Mouse (Mus musculus) hindbrain, embryonic 16.5 days (tissue): ENCODE data around the gene Ankdd1b. TPM values are rescaled to one million over a fixed set of nuclear protein-coding genes. Genes with fewer than 3 reads are reported as not detected.

ENCODE experiments used
- ATAC-seq: fragments of 200-750 bp; cut with Nextera tagmentation; 2 replicates; pipeline ENCODE4 v1.8.0; 2017; ENCODE audit warnings: moderate TSS enrichment, moderate library complexity
- H3K27ac ChIP-seq: fragments of 300-500 bp; sonication (generic); 2 replicates; pipeline ENCODE4 v1.5.1; 2014; ENCODE audit warnings: low read depth, mild to moderate bottlenecking, control low read depth, low read length, moderate library complexity
- H3K27me3 ChIP-seq: fragments of 300-500 bp; sonication (generic); replicated peaks from 2 replicates; pipeline ENCODE4 v1.6.1; 2014; ENCODE audit warnings: low read length; ENCODE audit not compliant: control insufficient read depth, insufficient read depth
- H3K36me3 ChIP-seq: fragments of 300-500 bp; sonication (generic); 2 replicates; pipeline ENCODE4 v1.6.1; 2014; ENCODE audit warnings: mild to moderate bottlenecking, low read length, moderate library complexity, mixed read lengths; ENCODE audit not compliant: control insufficient read depth, insufficient read depth
- H3K4me1 ChIP-seq: fragments of 300-500 bp; sonication (generic); 2 replicates; pipeline ENCODE4 v1.6.1; 2014; ENCODE audit warnings: low read depth, low read length; ENCODE audit not compliant: control insufficient read depth, insufficient read depth
- H3K4me2 ChIP-seq: fragments of 300-500 bp; sonication (generic); 2 replicates; pipeline ENCODE4 v1.6.1; 2014; ENCODE audit warnings: mild to moderate bottlenecking, low read length, control low read depth, moderate library complexity
- H3K4me3 ChIP-seq: fragments of 300-500 bp; sonication (generic); 2 replicates; pipeline ENCODE4 v1.5.1; 2014; ENCODE audit warnings: mild to moderate bottlenecking, low read length, control low read depth, moderate library complexity
- H3K9ac ChIP-seq: fragments of 300-500 bp; sonication (generic); 2 replicates; pipeline ENCODE4 v1.6.1; 2014; ENCODE audit warnings: low read depth, mild to moderate bottlenecking, control low read depth, low read length, moderate library complexity
- H3K9me3 ChIP-seq: fragments of 300-500 bp; sonication (generic); 2 replicates; pipeline ENCODE4 v1.6.1; 2014; ENCODE audit warnings: mild to moderate bottlenecking, low read length, moderate library complexity; ENCODE audit not compliant: control insufficient read depth
- WGBS: fragments of 180-500 bp; shearing (Covaris S2); extraction: QIAGEN DNeasy Blood & Tissue Kit; methylation state at CpG from one replicate; pipeline ENCODE4 v1.1.7; 2014; 5-methylcytosine and 5-hydroxymethylcytosine counted together
- polyA plus RNA-seq: library from polyadenylated mRNA; unstranded; fragments of >200 nt; fragmentation: Nextera tagmentation; extraction: Ambion mirVana; gene quantifications from 2 replicates; pipeline ENCODE4 v1.2.1, GENCODE M21; 2015

The Ankdd1b gene
- polyA plus RNA-seq, 1 experiment from 2014 or later: 0.55 TPM

DNA sequence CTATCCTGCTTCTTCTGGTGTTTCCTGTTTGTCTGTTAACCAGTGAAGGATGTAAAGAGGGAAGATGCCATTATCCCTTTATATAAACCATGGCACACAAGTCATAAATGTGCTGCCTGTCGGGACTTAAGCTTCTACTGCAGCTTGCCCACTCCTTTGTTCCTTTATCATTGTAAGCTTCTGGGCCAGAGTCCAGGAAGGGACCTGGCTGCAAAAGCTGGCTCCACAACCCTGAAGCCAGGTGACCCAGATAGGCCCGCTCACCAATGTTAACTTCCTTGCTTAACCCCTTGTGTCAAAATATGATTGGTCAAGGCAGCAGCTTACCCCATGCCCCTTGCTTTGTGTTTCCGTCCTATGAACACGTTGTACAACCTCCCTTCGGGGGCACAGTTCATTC, 42.5 kb downstream of the Ankdd1b start:
- Histone ChIP-seq H3K9me3 (no peaks in the 10 kb centered on the region), H3K27ac (no peak overlapping the region), H3K9ac (no peak overlapping the region), H3K4me1 (no peaks in the 10 kb centered on the region), H3K4me2 (no peak overlapping the region), H3K36me3 (no peaks in the 10 kb centered on the region), H3K27me3 (no peaks in the 10 kb centered on the region), H3K4me3 (no peak overlapping the region)
- 84% methylated on average over 5 of the region's 5 CpGs for WGBS
- ATAC-seq: no peak

DNA sequence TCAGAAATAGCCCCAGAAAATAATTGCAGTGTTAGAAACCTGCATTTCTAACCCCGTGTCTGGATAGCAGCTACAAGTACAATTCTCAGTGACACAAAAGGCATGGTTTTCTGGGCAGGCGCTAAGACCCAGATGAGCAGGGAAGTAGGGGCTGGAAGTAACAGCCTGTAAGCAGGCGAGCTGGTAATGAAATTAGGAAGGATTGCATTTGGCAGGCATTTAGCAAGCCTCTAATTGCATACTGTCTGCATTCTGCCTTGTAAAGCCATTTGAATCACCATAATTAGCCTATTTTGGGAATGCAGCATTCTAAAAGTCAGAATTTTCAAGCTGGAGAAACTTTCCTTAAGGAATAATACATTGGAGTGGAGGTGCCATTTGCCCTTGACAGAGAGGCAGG, 45.0 kb downstream of the Ankdd1b start:
- no peak overlapping the region for H3K4me3 ChIP-seq
- H3K4me2 ChIP-seq: no peak overlapping the region
- no peak overlapping the region for H3K27ac ChIP-seq
- H3K4me1 ChIP-seq: no peaks in the 10 kb centered on the region
- ATAC-seq: 0 out of 2 replicates have a peak, but pooled peaks have one; percentile 50
- H3K9me3 ChIP-seq: no peaks in the 10 kb centered on the region
- no peaks in the 10 kb centered on the region for H3K27me3 ChIP-seq
- no peaks in the 10 kb centered on the region for H3K36me3 ChIP-seq
- 47% methylated on average over 3 of the region's 3 CpGs for WGBS
- no peak overlapping the region for H3K9ac ChIP-seq

GRCm38 (mm10) chr13:96424496-96425274, 46.3 kb downstream of the Ankdd1b start:
- no peak overlapping the region for H3K9ac ChIP-seq
- no peak overlapping the region for H3K4me2 ChIP-seq
- WGBS: 94% methylated on average over 12 of the region's 12 CpGs
- H3K27me3 ChIP-seq: no peaks in the 10 kb centered on the region
- H3K9me3 ChIP-seq: no peaks in the 10 kb centered on the region
- H3K4me1 ChIP-seq: no peaks in the 10 kb centered on the region
- no peak overlapping the region for H3K27ac ChIP-seq
- H3K36me3 ChIP-seq: no peaks in the 10 kb centered on the region
- H3K4me3 ChIP-seq: no peak overlapping the region
- no peak for ATAC-seq

DNA sequence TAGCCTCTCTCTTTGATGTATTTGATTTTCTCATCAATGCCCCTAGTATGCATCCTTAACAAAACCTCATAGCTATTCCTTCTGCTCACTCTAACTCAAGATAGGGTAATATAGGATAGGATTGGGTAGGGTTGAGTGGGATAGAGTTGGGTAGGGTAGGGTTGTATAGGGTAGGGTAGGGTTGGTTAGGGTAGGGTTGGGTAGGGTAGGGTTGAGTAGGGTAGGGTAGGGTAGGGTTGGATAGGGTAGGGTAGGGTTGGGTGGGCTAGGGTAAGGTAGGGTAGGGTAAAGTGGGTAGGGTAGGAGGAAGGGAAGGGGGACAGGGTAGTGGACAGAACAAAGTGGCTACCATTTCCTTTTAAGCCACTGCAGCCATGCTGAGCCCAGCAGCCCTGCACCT, 49.8 kb downstream of the Ankdd1b start:
- H3K4me1 ChIP-seq: no peaks in the 10 kb centered on the region
- no peak overlapping the region for H3K27ac ChIP-seq
- peaks cover 2% of the 10 kb centered on the region for H3K36me3 ChIP-seq
- H3K9me3 ChIP-seq: no peaks in the 10 kb centered on the region
- ATAC-seq: no peak
- H3K4me3 ChIP-seq: no peak overlapping the region
- H3K27me3 ChIP-seq: no peaks in the 10 kb centered on the region
- H3K9ac ChIP-seq: no peak overlapping the region
- H3K4me2 ChIP-seq: no peak overlapping the region

GRCm38 (mm10) chr13:96418487-96418886, 52.5 kb downstream of the Ankdd1b start:
- ATAC-seq: no peak
- H3K36me3 ChIP-seq: peaks cover 21% of the 10 kb centered on the region
- 92% methylated on average over 4 of the region's 4 CpGs for WGBS

DNA sequence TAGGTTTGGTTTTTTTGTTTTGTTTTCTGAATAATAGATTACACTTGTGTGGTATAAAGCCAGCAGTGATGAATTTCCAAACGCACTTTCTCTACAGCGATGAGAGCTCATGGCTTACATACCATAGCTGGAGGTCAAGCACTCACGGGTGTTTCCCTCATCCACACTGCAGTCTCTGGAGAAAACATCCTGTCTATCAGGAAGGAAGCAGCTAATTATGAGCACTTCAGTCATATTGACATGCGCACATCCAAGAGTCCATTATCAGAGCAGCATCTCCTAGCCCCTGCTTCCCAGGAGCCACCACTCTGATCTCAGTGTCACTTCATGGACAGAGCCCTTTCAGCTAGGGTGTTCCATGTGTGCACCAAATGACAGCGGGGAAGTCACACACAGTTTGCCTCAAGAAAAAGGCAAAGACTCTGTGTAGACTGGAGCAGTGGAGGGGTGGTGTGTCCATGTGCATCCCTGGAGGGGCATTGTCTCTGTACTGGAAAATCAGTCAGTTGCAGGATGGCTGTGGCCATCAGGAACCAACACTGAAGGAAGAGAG, 53.7 kb downstream of the Ankdd1b start:
- H3K4me3 ChIP-seq: no peak overlapping the region
- no peak overlapping the region for H3K9ac ChIP-seq
- ATAC-seq: no peak
- no peak overlapping the region for H3K27ac ChIP-seq
- H3K36me3 ChIP-seq: peaks cover 21% of the 10 kb centered on the region
- H3K9me3 ChIP-seq: no peaks in the 10 kb centered on the region
- H3K4me2 ChIP-seq: no peak overlapping the region
- no peaks in the 10 kb centered on the region for H3K27me3 ChIP-seq
- no peaks in the 10 kb centered on the region for H3K4me1 ChIP-seq
- 84% methylated on average over 5 of the region's 5 CpGs for WGBS

More at GRCm38 (mm10) chr13:96418487-96418886, 52.5 kb downstream of the Ankdd1b start:
- H3K9me3 ChIP-seq: no peaks in the 10 kb centered on the region
- no peak overlapping the region for H3K27ac ChIP-seq
- no peak overlapping the region for H3K4me3 ChIP-seq
- no peaks in the 10 kb centered on the region for H3K4me1 ChIP-seq
- H3K4me2 ChIP-seq: no peak overlapping the region
- H3K27me3 ChIP-seq: no peaks in the 10 kb centered on the region
- no peak overlapping the region for H3K9ac ChIP-seq

DNA sequence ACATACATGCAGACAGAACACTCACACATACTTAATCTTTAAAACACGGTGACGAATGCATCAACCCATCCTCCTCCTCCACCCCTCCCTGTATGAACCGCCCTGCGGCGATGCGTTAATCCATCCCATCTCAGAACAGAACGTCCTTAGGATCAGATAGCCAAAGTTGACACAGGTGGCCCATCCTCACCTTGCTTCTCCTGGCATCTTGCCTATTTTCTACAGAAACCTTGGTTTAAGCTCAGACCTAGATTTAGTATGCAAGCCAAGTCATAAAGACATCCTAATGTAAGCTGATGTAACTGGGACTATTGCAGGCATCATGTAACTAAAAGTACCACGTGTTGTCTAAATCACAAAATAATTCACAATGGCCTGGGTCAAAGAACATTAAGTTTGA, 54.6 kb downstream of the Ankdd1b start:
- WGBS: 92% methylated on average over 8 of the region's 8 CpGs
- no peaks in the 10 kb centered on the region for H3K4me1 ChIP-seq
- no peak overlapping the region for H3K4me3 ChIP-seq
- peaks cover 23% of the 10 kb centered on the region for H3K36me3 ChIP-seq
- no peaks in the 10 kb centered on the region for H3K27me3 ChIP-seq
- H3K4me2 ChIP-seq: no peak overlapping the region
- ATAC-seq: no peak
- H3K9ac ChIP-seq: no peak overlapping the region
- no peaks in the 10 kb centered on the region for H3K9me3 ChIP-seq
- H3K27ac ChIP-seq: no peak overlapping the region

DNA sequence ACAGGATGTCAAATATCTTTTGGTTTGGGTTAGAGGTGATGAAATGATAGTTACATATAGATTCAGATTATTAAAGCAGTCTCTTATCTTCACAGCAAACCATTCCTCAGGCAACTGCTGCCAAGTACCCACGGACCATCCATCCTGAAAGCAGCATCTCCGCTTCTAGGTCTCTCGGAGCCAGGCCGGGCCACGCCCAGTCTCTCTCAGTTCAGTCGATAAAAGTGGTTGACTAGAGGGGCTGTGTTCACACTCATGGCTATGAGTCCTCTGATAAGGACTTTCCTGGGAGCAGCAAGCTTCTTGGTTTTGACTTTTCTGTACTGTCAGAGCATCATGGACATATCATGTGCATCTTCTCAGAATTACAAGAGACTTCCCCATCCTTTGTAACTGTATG, 56.6 kb downstream of the Ankdd1b start:
- no peak for ATAC-seq
- peaks cover 33% of the 10 kb centered on the region for H3K36me3 ChIP-seq
- no peaks in the 10 kb centered on the region for H3K4me1 ChIP-seq
- no peak overlapping the region for H3K27ac ChIP-seq
- no peak overlapping the region for H3K4me2 ChIP-seq
- H3K9me3 ChIP-seq: no peaks in the 10 kb centered on the region
- WGBS: 90% methylated on average over 6 of the region's 6 CpGs
- H3K9ac ChIP-seq: no peak overlapping the region
- H3K27me3 ChIP-seq: no peaks in the 10 kb centered on the region
- H3K4me3 ChIP-seq: no peak overlapping the region

GRCm38 (mm10) chr13:96408786-96409185, 62.2 kb downstream of the Ankdd1b start:
- no peak overlapping the region for H3K4me3 ChIP-seq
- WGBS: 94% methylated on average over 1 of the region's 1 CpGs
- H3K4me1 ChIP-seq: no peaks in the 10 kb centered on the region
- H3K27me3 ChIP-seq: no peaks in the 10 kb centered on the region
- ATAC-seq: no peak
- H3K9me3 ChIP-seq: no peaks in the 10 kb centered on the region
- H3K4me2 ChIP-seq: no peak overlapping the region
- no peak overlapping the region for H3K27ac ChIP-seq
- peaks cover 21% of the 10 kb centered on the region for H3K36me3 ChIP-seq
- H3K9ac ChIP-seq: no peak overlapping the region
